Mouse (Mus musculus) liver, postnatal 0 days (tissue): ENCODE measurements around the gene Plch2.

ENCODE experiments used
- CTCF ChIP-seq: sonication (generic); IDR thresholded peaks from 2 replicates; pipeline ENCODE4 v1.5.1; 2016; ENCODE audit warnings: antibody characterized with exemption, low read depth
- EP300 ChIP-seq: IDR thresholded peaks from 2 replicates; pipeline ENCODE4 v1.6.1; 2016; ENCODE audit warnings: antibody characterized with exemption, low read depth, mild to moderate bottlenecking

DNA sequence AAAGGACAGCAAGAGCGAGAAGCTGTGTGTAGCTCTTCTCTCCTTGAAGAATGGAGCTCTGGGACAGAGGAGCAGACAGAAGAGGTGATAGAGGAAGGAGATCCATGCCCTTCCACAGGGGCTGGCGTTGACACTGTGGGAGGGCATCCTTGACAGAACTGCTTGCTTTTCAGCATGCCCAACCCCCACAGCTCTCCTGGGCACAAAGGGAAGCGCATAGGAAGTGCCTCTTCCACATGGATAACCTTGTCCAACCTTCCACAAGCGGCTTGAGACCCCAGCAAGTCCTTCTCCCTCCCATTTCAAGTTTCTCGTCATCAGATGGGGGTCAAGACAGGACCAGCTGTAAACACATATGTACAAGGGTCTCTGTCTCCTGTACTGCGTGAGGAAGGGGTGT is 23.5 kb downstream of the Plch2 start:
- TF ChIP-seq CTCF (no peak), EP300 (no peak)
